Mouse (Mus musculus): ENCODE data around the gene Vmn1r142.
"Not testable (repeated sequence)": the region's sequence is repeated elsewhere in the genome, so short reads cannot be mapped to it uniquely, and the experiment has no call there.

Gene Vmn1r142

GRCm38 (mm10) chr7:22163935-22164334 is at the start of gene Vmn1r142:
TSS of gene Vmn1r142 (minus strand) at chr7:22164035.
- DNase-seq (ENCODE audit: low read depth, low spot score): not testable (repeated sequence)

GRCm38 (mm10) chr7:22201164-22201563 is 37.3 kb upstream of the Vmn1r142 start, which contains the start of gene Gm8653:
TSS of gene Gm8653 (minus strand) at chr7:22201264.
- DNase-seq (ENCODE audit: low read depth, low spot score): not testable (repeated sequence)

DNA sequence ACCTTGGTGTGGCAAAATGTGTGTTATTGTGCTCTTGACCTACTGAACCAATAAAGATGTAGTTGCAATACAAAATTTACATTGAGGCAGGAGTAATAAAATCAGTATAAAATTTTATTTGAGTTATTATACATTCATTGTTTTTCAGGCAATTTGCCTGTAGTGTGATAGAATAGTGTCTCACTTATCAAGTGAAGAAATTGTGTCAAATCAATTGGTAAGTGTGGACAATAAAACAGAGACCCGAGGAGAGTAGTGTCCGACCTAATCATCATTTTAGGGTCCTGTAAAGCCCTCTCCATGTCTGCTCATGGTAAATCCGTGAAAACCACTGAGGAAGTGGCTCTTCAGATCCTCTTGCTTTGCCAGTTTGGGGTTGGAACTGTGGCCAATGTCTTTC is 25.2 kb upstream of the Vmn1r142 start, which contains the start of gene Vmn1r143:
TSS of gene Vmn1r143 (plus strand) at position 301 of the 400 bp plus-strand sequence.
- DNase-seq (ENCODE audit: low read depth, low spot score): not testable (repeated sequence)

DNA sequence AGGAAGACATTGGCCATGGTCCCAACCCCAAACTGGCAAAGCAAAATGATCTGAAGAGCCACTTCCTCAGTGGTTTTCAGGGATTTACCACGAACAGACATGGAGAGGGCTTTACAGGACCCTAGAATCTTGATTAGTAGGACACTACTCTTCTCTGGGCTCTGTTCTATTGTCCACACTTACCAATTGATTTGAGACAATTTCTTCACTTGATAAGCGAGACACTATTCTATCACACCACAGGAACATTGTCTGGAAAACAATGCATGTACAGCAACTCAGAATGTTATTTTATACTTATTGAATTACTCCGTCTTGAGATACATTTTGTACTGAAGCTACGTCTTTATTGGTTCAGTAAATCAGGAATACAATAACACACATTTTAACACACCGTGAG is 29.2 kb downstream of the Vmn1r142 start, which contains the start of gene Gm10666:
TSS of gene Gm10666 (minus strand) at position 101 of the 400 bp plus-strand sequence.
- not testable (repeated sequence) for DNase-seq (ENCODE audit: low read depth, low spot score)

- DNase-seq (ENCODE audit: low read depth, low spot score): not testable (repeated sequence)
Measured at GRCm38 (mm10) chr7:22118145-22118544, 45.7 kb downstream of the Vmn1r142 start, which contains the start of gene Gm16451. TSS of gene Gm16451 (minus strand) at chr7:22118245.

Measured in mesoderm, embryonic 11.5 days (tissue).